Mouse (Mus musculus): ENCODE data around the gene Dst. TPM values are rescaled to one million over a fixed set of nuclear protein-coding genes. Genes with fewer than 3 reads are reported as not detected.

Gene Dst
- polyA plus RNA-seq (2015; fragmentation: Nextera tagmentation; extraction: Ambion mirVana), result 4.1 and 4.9 TPM in 2 replicates

DNA sequence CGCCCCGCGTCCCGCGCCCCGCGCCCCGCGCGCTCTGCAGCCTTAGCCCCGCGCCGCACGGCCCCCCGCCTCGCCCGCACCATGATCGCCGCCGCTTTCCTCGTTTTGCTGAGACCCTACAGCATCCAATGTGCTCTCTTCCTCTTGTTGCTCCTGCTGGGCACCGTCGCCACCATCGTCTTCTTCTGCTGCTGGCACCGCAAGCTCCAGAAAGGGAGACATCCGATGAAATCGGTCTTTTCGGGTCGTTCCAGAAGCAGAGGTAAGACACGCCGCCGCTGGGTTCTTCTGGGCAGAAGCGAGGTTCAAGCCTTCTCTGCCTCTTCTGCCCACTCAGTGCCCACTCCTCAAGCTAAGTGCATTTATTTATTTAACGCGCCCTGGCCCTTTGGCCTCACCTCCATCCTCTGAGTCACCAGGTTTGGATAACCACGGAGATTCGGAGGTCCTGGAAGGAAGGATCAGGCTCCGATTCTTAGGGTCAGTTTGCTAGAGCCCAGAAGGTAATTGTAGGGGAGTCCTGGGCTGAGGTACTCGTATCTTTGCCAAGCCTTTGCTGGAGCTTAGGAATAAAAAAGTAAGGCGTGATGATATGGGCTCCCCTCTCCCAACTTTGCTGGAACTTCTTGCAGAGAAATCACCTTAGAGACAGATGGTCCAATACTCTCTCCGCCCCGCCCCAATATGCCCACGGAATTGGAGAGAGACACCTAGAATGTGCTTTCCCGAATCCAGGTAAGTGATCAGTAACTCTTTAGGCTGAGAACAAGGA, at the start of gene Dst:
Gene Dst (plus strand): TSS at position 35 of the 772 bp plus-strand sequence.

DNA sequence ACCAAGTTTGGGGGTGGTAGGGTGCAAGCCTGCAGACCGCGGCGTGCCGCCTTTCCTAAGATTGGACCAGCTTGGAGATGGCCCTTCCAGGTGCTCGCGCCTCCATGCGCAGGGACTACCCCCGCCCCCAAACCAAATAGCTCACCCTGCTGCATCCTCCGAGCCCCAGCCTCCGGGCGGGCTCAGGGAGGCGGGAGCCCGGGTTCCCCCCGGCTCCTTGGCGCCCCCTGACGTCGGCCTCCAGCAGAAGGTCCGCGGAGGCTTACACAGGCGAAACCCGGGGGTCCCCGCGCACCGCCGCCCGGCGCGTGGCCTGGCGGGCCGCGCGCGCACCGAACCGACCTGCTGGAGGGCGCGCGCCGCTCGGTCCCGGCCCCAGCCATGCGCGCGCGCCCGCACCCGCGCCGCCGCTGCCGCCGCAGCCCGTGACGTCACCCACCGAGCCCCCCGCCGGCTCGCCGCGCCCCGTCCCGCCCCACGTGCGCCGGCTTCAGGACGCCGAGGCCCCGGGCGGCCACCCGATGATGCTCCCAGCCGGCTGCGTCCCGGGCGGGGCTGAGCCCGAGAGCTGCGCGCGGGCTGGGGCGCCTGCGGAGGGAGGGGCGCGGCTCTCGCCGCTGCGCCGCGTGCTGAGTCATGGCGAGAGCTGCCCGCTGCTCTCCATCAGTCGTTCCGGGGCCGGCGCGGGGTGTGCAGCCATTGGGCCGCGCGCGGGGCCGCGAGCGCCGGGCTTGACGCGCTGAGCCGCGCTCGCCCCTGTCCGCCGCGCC, 419 bp upstream of the Dst start, which contains the start of gene Bend6:
Gene Bend6 (minus strand): TSS at position 396 of the 770 bp plus-strand sequence.

Other genes with a start within 250 kb of the Dst start
- gene Prim2, start 238.4 kb upstream of the Dst start, polyA plus RNA-seq (2015; fragmentation: Nextera tagmentation; extraction: Ambion mirVana), result 49.1 and 57.3 TPM in 2 replicates
- 5.3 and 7.7 TPM in 2 replicates for gene Rab23, start 188.3 kb upstream of the Dst start, polyA plus RNA-seq (2015; fragmentation: Nextera tagmentation; extraction: Ambion mirVana)
- gene Bag2, start 150.4 kb upstream of the Dst start, polyA plus RNA-seq (2015; fragmentation: Nextera tagmentation; extraction: Ambion mirVana), result 43.0 and 47.2 TPM in 2 replicates
- 8.6 and 9.6 TPM in 2 replicates for gene Zfp451, start 93.6 kb upstream of the Dst start, polyA plus RNA-seq (2015; fragmentation: Nextera tagmentation; extraction: Ambion mirVana)
- gene Bend6, start 409 bp upstream of the Dst start, polyA plus RNA-seq (2015; fragmentation: Nextera tagmentation; extraction: Ambion mirVana), result 0.46 and 0.60 TPM in 2 replicates